Mouse (Mus musculus) bone marrow, adult 2 months (tissue): ENCODE data around the gene Olfr66.

Experiments
- CTCF ChIP-seq: fragments of 200-500 bp; IDR thresholded peaks from 2 replicates; pipeline ENCODE4 v1.5.1; 2011; ENCODE audit warnings: low read length, control low read depth; ENCODE audit not compliant: control insufficient read depth, insufficient read depth
- POLR2A ChIP-seq: fragments of 200-500 bp; IDR thresholded peaks from 2 replicates; pipeline ENCODE4 v1.6.1; 2011; ENCODE audit warnings: low read depth, mild to moderate bottlenecking, control low read depth, low read length, borderline replicate concordance; ENCODE audit not compliant: control insufficient read depth

DNA sequence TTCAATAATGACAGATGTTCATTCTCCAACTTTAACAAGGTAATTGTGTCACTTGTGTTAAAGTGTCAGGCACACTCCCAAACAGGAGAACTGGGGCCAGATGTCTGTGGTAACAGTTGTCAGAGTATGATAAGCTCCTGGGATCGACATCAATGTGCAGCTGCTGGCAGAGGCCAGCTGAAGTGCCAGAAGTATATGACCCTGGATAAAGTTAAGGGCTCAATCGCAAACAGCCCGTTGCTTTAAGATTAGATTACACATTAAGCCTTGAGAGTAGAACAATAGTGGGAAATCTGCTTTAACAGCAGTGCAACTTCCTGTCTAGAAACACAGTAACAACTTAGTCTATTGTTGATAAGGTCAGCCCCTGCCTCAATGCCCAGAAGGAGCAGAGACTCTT is 24.0 kb upstream of the Olfr66 start:
- TF ChIP-seq CTCF (no peak), POLR2A (no peak)
